In the genomic region with DNA sequence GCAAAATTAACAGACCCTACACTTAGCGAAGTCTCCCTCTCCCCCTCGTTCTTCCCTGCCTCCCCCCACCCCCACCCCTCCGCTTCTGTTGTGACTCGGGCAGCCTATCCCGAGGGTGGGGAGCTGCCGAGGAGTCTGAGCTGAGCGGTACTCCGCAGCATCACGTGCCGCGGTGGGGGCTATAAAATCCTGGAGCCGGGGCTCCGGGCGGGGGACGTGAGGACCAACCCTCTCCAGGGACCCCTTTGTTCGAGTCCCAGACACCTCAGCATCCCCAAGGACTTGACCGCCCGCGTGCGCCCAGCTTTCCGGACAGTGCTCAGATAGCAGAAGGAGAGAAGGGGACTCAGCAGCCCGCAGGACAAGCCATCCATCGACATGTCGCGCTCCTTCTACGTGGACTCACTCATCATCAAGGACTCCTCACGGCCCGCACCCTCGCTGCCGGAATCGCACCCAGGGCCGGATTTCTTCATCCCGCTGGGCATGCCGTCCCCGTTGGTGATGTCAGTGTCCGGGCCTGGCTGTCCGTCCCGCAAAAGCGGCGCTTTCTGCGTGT, we compare ENCODE assay signal across 12 mouse cellular contexts. TPM values are rescaled to one million over a fixed set of nuclear protein-coding genes. Genes with fewer than 3 reads are reported as not detected.
DNase-seq lines count a peak whose midpoint lies in the region; ATAC-seq and TF ChIP-seq lines count a peak whose summit lies in the region.
"Had no signal": no experiment of that assay in that cellular context is flagged by ENCODE, and none has a peak within 500 bp of the region (broad histone marks: within the 10 kb centered on the region; RNA-seq: fewer than 3 reads in every experiment).

A gene (plus strand): TSS at position 219 of the 559 bp plus-strand sequence.

- H3K27ac ChIP-seq in kidney, embryonic 14.5 days (ENCODE audit: low read depth, low read length), result no peak within 1 kb of the TSS
- no peak within 1 kb of the TSS for H3K27ac ChIP-seq in kidney, adult 2 months (ENCODE audit: insufficient read depth, low read depth, low read length)
- H3K27ac ChIP-seq in hindbrain, embryonic 14.5 days, result no peak within 1 kb of the TSS
- H3K27ac ChIP-seq in midbrain, postnatal 0 days (ENCODE audit: low read depth, low read length), result no peak within 1 kb of the TSS

- no peak for TF ChIP-seq POLR2A in kidney, adult 2 months (IDR thresholded peaks at IDR 0.05; ENCODE audit: low read depth, low read length)

- H3K4me2 ChIP-seq in kidney, embryonic 14.5 days (replicated peaks; ENCODE audit: low read depth, low read length), result peak within 1 kb of the TSS; percentile 25
- peak within 1 kb of the TSS; percentile 55 for H3K4me2 ChIP-seq in hindbrain, embryonic 14.5 days (replicated peaks)
- H3K4me2 ChIP-seq in midbrain, postnatal 0 days (ENCODE audit: low read depth, low read length, poor library complexity, severe bottlenecking), result peak within 1 kb of the TSS; percentile 36

- peaks cover 99% of the 10 kb centered on the region for H3K27me3 ChIP-seq in kidney, embryonic 14.5 days (ENCODE audit: control insufficient read depth, insufficient read depth, low read length)
- peaks cover 7% of the 10 kb centered on the region for H3K27me3 ChIP-seq in kidney, adult 2 months (replicated peaks; ENCODE audit: control insufficient read depth, insufficient read depth, low read length)
- H3K27me3 ChIP-seq in hindbrain, embryonic 14.5 days (ENCODE audit: control insufficient read depth, insufficient read depth, low read length), result peaks cover 99% of the 10 kb centered on the region
- peaks cover 90% of the 10 kb centered on the region for H3K27me3 ChIP-seq in midbrain, postnatal 0 days (ENCODE audit: insufficient read depth, low read length)

- H3K9me3 ChIP-seq in kidney, embryonic 14.5 days (ENCODE audit: control insufficient read depth, low read length), result no peaks in the 10 kb centered on the region
- no peaks in the 10 kb centered on the region for H3K9me3 ChIP-seq in hindbrain, embryonic 14.5 days (ENCODE audit: control insufficient read depth, low read length)
- no peaks in the 10 kb centered on the region for H3K9me3 ChIP-seq in midbrain, postnatal 0 days (ENCODE audit: low read length)
- H3K9me3 ChIP-seq: G1E had no signal

- DNase-seq in kidney, adult 2 months, result no peak
- DNase-seq in embryo, embryonic 10.5 days (ENCODE audit: low spot score), result peak; percentile 44
- DNase-seq in hindbrain, embryonic 14.5 days (ENCODE audit: low spot score), result no peak
- no peak for DNase-seq in midbrain, postnatal 0 days (ENCODE audit: low spot score)
- DNase-seq in left cerebral cortex, adult 9 months (ENCODE audit: low spot score in 2 of 2), result no peak
- no peak for DNase-seq in left cerebral cortex, postnatal 4 days
- DNase-seq in urinary bladder, postnatal 36 days (ENCODE audit: low spot score in 2 of 2), result no peak
- DNase-seq: cerebellum, adult 9-11 months; kidney, postnatal 10 days had no signal

- under 1% methylated on average over 41 of the region's 41 CpGs for WGBS in kidney, embryonic 14.5 days
- 4% methylated on average over 41 of the region's 41 CpGs for WGBS in kidney, adult 2 months
- 0% methylated on average over 41 of the region's 41 CpGs for WGBS in hindbrain, embryonic 14.5 days
- WGBS in midbrain, postnatal 0 days, result 0% methylated on average over 38 of the region's 41 CpGs

- intact Hi-C loops in left cerebral cortex, postnatal 4 days (cut with DNase I), result no loop called here

- ATAC-seq in kidney, embryonic 14.5 days (ENCODE audit: low FRiP score, low TSS enrichment), result 0 out of 2 replicates have a peak, but pooled peaks have one; percentile 56
- ATAC-seq in hindbrain, embryonic 14.5 days (ENCODE audit: low FRiP score), result 0 out of 2 replicates have a peak, but pooled peaks have one; percentile 28
- peak; percentile 47; the same call in 1 of the 2 replicates for ATAC-seq in midbrain, postnatal 0 days (ENCODE audit: low FRiP score)

- H3K36me3 ChIP-seq in kidney, embryonic 14.5 days (ENCODE audit: control insufficient read depth, insufficient read depth, low read length), result no peaks in the 10 kb centered on the region
- H3K36me3 ChIP-seq in kidney, adult 2 months (ENCODE audit: control insufficient read depth, insufficient read depth, low read length), result no peaks in the 10 kb centered on the region
- H3K36me3 ChIP-seq in hindbrain, embryonic 14.5 days (replicated peaks; ENCODE audit: control insufficient read depth, insufficient read depth), result no peaks in the 10 kb centered on the region
- H3K36me3 ChIP-seq in midbrain, postnatal 0 days (ENCODE audit: insufficient read depth, low read length), result no peaks in the 10 kb centered on the region
- H3K36me3 ChIP-seq: G1E had no signal

- peak within 1 kb of the TSS; percentile 24 for H3K4me3 ChIP-seq in kidney, embryonic 14.5 days (ENCODE audit: low read length)
- H3K4me3 ChIP-seq in kidney, adult 2 months (ENCODE audit: insufficient read depth, low read depth, low read length), result no peak within 1 kb of the TSS
- H3K4me3 ChIP-seq in hindbrain, embryonic 14.5 days (replicated peaks; ENCODE audit: low read length), result peak within 1 kb of the TSS; percentile 30
- H3K4me3 ChIP-seq in midbrain, postnatal 0 days (ENCODE audit: low read depth, low read length), result peak within 1 kb of the TSS; percentile 25
- H3K4me3 ChIP-seq: myocyte had no signal

- no peak for TF ChIP-seq CTCF in kidney, adult 2 months (conservative IDR thresholded peaks at IDR 0.05; ENCODE audit: insufficient read depth, insufficient read length, low read depth, low read length)
- no peak for TF ChIP-seq CTCF in midbrain, postnatal 0 days (IDR thresholded peaks at IDR 0.05)

- H3K4me1 ChIP-seq in kidney, embryonic 14.5 days (ENCODE audit: control insufficient read depth, insufficient read depth, low read length), result 0 out of 2 replicates have a peak, but pooled peaks cover 2% of the 10 kb centered on the region
- no peaks in the 10 kb centered on the region for H3K4me1 ChIP-seq in kidney, adult 2 months (ENCODE audit: control insufficient read depth, insufficient read depth, low read length)
- peaks cover 11% of the 10 kb centered on the region for H3K4me1 ChIP-seq in hindbrain, embryonic 14.5 days (replicated peaks; ENCODE audit: control insufficient read depth, insufficient read depth, low read length)
- H3K4me1 ChIP-seq in midbrain, postnatal 0 days (ENCODE audit: insufficient read depth, low read length), result no peaks in the 10 kb centered on the region

- no peak within 1 kb of the TSS for H3K9ac ChIP-seq in kidney, embryonic 14.5 days (ENCODE audit: low read depth, low read length)
- H3K9ac ChIP-seq in hindbrain, embryonic 14.5 days, result peak within 1 kb of the TSS; percentile 21; the same call in 1 of the 2 replicates
- no peak within 1 kb of the TSS for H3K9ac ChIP-seq in midbrain, postnatal 0 days (replicated peaks; ENCODE audit: low read length, poor library complexity, severe bottlenecking)

RNA-seq across cellular contexts. Expression of the gene that starts here (rescaled TPM):
- polyA plus RNA-seq in kidney, embryonic 14.5 days (2014; fragmentation: Nextera tagmentation; extraction: Ambion mirVana), result not detected in 2 replicates
- not detected in 2 replicates for polyA plus RNA-seq in kidney, adult 2 months (2012; rRNA removed)
- polyA plus RNA-seq in hindbrain, embryonic 14.5 days (2014; fragmentation: Nextera tagmentation; extraction: Ambion mirVana), result 0.37 TPM in 1 of 2 replicates, not detected in the other
- not detected in 2 replicates for total RNA-seq in midbrain, postnatal 0 days (2014; rRNA removed)
- 0.10 and 0.12 TPM in 2 replicates for polyA plus RNA-seq in midbrain, postnatal 0 days (2015; fragmentation: Nextera tagmentation; extraction: Ambion mirVana)
- total RNA-seq in left cerebral cortex, postnatal 4 days (2021), result under 1 TPM; 0.85 to 0.98 TPM
- total RNA-seq: G1E had no signal
- polyA plus RNA-seq: G1E, myocyte had no signal

Comparison
In these comparisons a context has a peak if more than half of its experiments do, and no peak if none do; other contexts are left out.
1. Peak in ATAC-seq, H3K4me3 ChIP-seq and H3K4me2 ChIP-seq in kidney, embryonic 14.5 days; RNA of the gene not detected or under 1 TPM.
2. Peak in ATAC-seq, H3K4me3 ChIP-seq, H3K9ac ChIP-seq and H3K4me2 ChIP-seq in hindbrain, embryonic 14.5 days; RNA of the gene not detected or under 1 TPM.
3. Peak in ATAC-seq, H3K4me3 ChIP-seq and H3K4me2 ChIP-seq in midbrain, postnatal 0 days; RNA of the gene not detected or under 1 TPM.